Mouse (Mus musculus) hindbrain, embryonic 10.5 days (tissue): ENCODE results near the gene Rad51. TPM values are rescaled to one million over a fixed set of nuclear protein-coding genes. Genes with fewer than 3 reads are reported as not detected.

Source experiments
- DNase-seq: peaks from one replicate; pipeline ENCODE4 v3.0.0-alpha.2; 2017; ENCODE audit warnings: low spot score
- H3K27ac ChIP-seq: fragments of 300-500 bp; sonication (generic); 2 replicates; pipeline ENCODE4 v1.5.1; 2016; ENCODE audit warnings: mild to moderate bottlenecking, moderate library complexity
- H3K27me3 ChIP-seq: fragments of 300-500 bp; sonication (generic); 2 replicates; pipeline ENCODE4 v1.6.1; 2016; ENCODE audit warnings: mild to moderate bottlenecking; ENCODE audit not compliant: poor library complexity, insufficient read depth, severe bottlenecking
- H3K36me3 ChIP-seq: fragments of 300-500 bp; sonication (generic); 2 replicates; pipeline ENCODE4 v1.6.1; 2016; ENCODE audit warnings: mild to moderate bottlenecking, moderate library complexity
- H3K4me1 ChIP-seq: fragments of 300-500 bp; sonication (generic); replicated peaks from 2 replicates; pipeline ENCODE4 v1.6.1; 2016; ENCODE audit warnings: mild to moderate bottlenecking
- H3K4me3 ChIP-seq: fragments of 300-500 bp; sonication (generic); 2 replicates; pipeline ENCODE4 v1.5.1; 2016; ENCODE audit warnings: mild to moderate bottlenecking, moderate library complexity
- H3K9me3 ChIP-seq: fragments of 300-500 bp; sonication (generic); 2 replicates; pipeline ENCODE4 v1.6.1; 2016; ENCODE audit warnings: mild to moderate bottlenecking, moderate library complexity
- WGBS: fragments of 180-500 bp; shearing (Covaris S2); methylation state at CpG from one replicate; pipeline ENCODE4 v1.1.7; 2016; 5-methylcytosine and 5-hydroxymethylcytosine counted together
- polyA plus RNA-seq: library from polyadenylated mRNA; unstranded; fragments of >200 nt; fragmentation: Nextera tagmentation; extraction: Ambion mirVana; gene quantifications from 2 replicates; pipeline ENCODE4 v1.2.1, GENCODE M21; 2016

The Rad51 gene
- polyA plus RNA-seq, 1 experiment from 2014 or later = 61.6 TPM

DNA sequence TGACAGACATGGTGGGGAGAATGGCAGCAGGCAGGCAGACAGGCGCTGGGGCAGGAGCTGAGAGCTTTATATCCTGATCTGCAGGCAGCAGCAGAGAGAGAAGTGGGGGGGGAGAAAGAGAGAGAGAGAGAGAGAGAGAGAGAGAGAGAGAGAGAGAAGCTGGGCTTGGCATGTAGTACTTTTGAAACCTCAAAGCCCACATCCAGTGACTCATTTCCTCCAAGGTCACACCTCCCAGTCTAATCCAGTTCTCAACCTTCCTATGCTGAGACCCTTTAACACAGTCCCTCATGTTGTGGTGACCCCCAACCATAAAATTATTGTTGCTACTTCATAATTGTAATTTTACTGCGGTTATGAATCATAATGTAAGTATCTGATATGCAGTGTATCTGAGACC is 57.7 kb downstream of the Rad51 start:
- H3K36me3 ChIP-seq = peaks cover 9% of the 10 kb centered on the region
- peaks cover 45% of the 10 kb centered on the region for H3K27me3 ChIP-seq
- H3K9me3 ChIP-seq = no peaks in the 10 kb centered on the region
- no peak for DNase-seq
- no peak overlapping the region for H3K27ac ChIP-seq
- H3K4me1 ChIP-seq = peaks cover 54% of the 10 kb centered on the region
- H3K4me3 ChIP-seq = no peak overlapping the region
- WGBS = 90% methylated on average over 2 of the region's 2 CpGs

DNA sequence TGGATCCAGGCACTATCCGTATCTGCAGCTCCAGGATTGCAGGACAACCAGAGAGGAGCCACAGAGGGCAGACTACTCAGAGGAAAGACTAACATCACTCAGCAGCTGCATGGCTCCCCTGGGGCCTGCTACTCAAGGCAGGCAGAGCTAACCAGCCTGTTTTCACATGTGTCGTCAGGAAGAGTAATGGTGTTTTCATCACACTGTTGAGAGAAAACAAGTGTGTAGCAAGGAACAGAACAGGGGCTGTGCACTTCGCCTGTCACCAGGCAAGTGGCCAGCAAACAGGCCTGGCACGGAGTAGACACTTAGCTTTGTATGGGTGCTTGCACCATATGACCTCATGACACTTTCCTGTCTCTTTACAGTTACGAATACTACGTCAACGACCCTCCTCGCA is 59.0 kb downstream of the Rad51 start:
- H3K4me3 ChIP-seq = no peak overlapping the region
- H3K36me3 ChIP-seq = peaks cover 9% of the 10 kb centered on the region
- no peak overlapping the region for H3K27ac ChIP-seq
- H3K4me1 ChIP-seq = peaks cover 52% of the 10 kb centered on the region
- H3K9me3 ChIP-seq = no peaks in the 10 kb centered on the region
- DNase-seq = no peak
- peaks cover 32% of the 10 kb centered on the region for H3K27me3 ChIP-seq
- WGBS = 75% methylated on average over 8 of the region's 8 CpGs

DNA sequence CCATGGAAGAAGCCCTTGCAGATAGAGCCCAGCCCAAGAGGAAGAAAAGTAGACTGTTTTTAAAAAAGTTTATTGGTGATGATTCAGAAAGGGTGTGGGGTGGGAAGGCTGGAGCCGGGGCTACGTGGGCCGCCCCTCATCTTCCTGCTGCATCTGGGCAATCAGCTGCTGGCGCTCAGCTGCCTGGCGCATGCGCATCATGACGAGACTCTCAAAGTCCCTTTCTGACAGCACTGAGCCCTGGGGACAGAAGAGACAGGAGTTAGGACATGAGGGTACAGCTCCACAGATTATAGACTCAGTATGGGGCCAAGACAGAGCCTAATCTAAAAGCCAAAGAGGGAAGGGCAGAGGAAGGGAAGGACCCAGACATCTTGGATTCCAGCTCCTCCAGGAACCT is 59.9 kb downstream of the Rad51 start:
- peak overlapping the region; percentile 14; the same call in 1 of the 2 replicates for H3K27ac ChIP-seq
- no peak overlapping the region for H3K4me3 ChIP-seq
- no peaks in the 10 kb centered on the region for H3K9me3 ChIP-seq
- H3K36me3 ChIP-seq = peaks cover 16% of the 10 kb centered on the region
- peaks cover 43% of the 10 kb centered on the region for H3K4me1 ChIP-seq
- peaks cover 23% of the 10 kb centered on the region for H3K27me3 ChIP-seq
- 87% methylated on average over 7 of the region's 7 CpGs for WGBS
- DNase-seq = no peak

DNA sequence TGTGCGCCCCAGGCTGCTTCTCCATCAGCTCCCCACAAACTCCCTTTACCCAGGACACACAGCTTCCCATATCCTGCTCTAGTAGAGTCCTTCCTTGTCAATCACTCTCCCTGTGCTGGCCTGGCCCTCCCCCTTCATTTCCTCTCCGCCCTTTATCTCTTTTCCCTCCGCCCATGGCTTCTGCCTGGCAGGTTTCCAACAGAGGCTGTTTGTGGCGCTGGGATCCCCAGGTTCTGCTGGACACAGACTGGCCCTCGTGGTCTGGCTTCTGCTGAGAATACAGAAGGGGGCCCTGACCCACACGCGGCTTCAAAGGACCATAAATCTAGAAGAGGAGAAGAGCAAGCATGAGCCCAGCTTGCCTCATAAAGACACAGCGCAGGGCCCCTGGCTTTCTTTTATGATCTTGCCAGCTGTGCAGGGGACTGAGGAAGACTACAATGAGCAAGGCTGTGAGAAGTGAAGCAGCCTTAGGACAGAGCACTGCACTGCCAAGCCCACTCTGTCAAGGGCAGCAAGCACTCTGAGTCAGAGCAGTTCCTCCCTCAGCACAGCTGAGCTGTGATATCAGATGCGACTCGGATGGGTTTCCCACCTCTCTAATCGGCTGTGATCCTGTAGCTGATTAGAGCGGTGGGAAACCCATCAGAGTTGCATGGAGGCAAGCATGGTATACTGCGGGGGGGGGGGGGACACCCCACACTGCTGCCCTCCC is 60.4 kb downstream of the Rad51 start:
- 28% methylated on average over 13 of the region's 13 CpGs for WGBS
- H3K27ac ChIP-seq = peak overlapping the region; percentile 14
- H3K36me3 ChIP-seq = peaks cover 21% of the 10 kb centered on the region
- H3K9me3 ChIP-seq = no peaks in the 10 kb centered on the region
- H3K4me1 ChIP-seq = peaks cover 38% of the 10 kb centered on the region
- H3K27me3 ChIP-seq = peaks cover 17% of the 10 kb centered on the region
- no peak for DNase-seq
- H3K4me3 ChIP-seq = no peak overlapping the region

DNA sequence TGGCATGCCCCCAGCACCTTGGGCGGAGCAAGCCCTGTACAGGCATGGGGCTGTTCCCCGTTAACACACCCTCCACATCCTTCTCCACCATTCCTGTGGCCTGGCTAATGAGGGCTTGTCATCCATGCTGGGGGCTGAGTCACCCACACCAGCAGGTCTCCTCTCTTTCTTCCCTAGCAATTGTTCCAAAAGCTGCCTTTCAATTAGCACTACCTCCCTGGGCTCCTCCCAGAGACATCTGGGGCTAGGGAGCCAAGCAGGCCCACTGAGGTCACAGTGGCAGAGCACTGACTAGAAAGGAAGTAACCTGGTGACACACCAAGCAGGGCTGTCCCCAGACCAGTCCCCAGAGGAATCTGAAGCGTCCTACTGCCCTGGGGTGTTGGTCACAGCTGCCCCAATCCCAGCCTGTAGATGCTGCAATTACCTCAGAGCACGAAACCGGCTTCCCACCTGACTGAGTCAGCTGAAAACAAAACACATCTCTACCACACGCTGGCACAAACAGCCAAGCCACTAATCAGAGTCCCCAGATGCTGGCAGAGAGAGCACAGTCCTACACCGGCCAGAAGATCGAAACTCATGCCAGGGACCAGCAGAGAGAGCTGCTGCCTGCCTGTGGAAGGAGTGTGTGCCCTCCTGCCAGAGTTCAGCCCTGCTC is 61.5 kb downstream of the Rad51 start, which contains the start of gene Gm14137:
TSS of gene Gm14137 (plus strand) at position 519 of the 661 bp plus-strand sequence.
- H3K4me1 ChIP-seq = peaks cover 36% of the 10 kb centered on the region
- 41% methylated on average over 8 of the region's 8 CpGs for WGBS
- H3K4me3 ChIP-seq = no peak within 1 kb of the TSS; the same call in 1 of the 2 replicates
- DNase-seq = no peak
- no peaks in the 10 kb centered on the region for H3K9me3 ChIP-seq
- H3K36me3 ChIP-seq = peaks cover 31% of the 10 kb centered on the region
- peaks cover 8% of the 10 kb centered on the region; the same call in 1 of the 2 replicates for H3K27me3 ChIP-seq
- H3K27ac ChIP-seq = peak within 1 kb of the TSS; percentile 29

DNA sequence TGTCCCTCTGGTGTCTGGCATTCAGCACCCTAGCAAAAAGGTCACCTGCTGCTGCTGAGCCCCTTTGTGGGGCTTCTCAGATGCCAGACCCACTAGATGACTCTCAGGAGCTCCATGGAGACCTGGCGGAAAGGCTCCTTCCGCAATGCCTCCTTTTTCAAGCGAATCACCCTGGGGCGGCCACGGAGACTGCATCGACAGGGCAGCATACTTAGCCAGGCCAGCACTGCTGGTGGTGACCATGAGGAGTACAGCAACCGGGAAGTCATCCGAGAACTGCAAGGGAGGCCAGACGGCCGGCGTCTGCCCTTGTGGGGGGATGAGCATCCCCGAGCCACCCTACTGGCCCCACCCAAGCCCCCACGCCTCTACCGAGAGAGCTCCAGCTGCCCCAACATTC is 62.3 kb downstream of the Rad51 start:
- DNase-seq = no peak
- Histone ChIP-seq H3K9me3 (no peaks in the 10 kb centered on the region), H3K36me3 (peaks cover 38% of the 10 kb centered on the region), H3K27ac (0 out of 2 replicates have a peak overlapping the region, but pooled peaks have one; percentile 29), H3K4me3 (no peak overlapping the region), H3K4me1 (peaks cover 36% of the 10 kb centered on the region), H3K27me3 (0 out of 2 replicates have a peak, but pooled peaks cover under 1% of the 10 kb centered on the region)
- 52% methylated on average over 14 of the region's 14 CpGs for WGBS

DNA sequence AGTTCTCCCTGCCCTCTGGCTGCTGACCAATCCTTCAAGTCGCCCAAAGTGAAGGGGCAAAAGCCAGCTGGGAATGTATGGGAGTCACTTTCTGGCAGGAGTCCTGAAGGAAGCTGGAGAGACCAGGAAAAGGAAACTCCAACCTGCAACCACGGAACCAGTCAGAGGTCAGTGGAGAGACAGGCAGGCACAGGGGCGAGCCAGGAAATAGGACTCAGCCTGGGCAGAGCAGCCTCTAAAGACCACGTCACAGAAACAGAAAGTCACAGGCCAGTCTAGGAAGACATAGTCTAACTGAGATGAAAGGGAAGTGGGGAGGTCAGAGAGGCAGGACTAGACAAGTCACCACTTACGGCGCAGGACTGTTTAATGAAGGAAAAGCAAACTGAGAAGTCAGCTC is 63.0 kb downstream of the Rad51 start:
- WGBS = 67% methylated on average over 6 of the region's 6 CpGs
- Histone ChIP-seq H3K36me3 (peaks cover 46% of the 10 kb centered on the region), H3K27ac (peak overlapping the region; percentile 29; the same call in 1 of the 2 replicates), H3K9me3 (no peaks in the 10 kb centered on the region), H3K4me1 (peaks cover 36% of the 10 kb centered on the region), H3K4me3 (no peak overlapping the region), H3K27me3 (no peaks in the 10 kb centered on the region)
- DNase-seq = no peak

DNA sequence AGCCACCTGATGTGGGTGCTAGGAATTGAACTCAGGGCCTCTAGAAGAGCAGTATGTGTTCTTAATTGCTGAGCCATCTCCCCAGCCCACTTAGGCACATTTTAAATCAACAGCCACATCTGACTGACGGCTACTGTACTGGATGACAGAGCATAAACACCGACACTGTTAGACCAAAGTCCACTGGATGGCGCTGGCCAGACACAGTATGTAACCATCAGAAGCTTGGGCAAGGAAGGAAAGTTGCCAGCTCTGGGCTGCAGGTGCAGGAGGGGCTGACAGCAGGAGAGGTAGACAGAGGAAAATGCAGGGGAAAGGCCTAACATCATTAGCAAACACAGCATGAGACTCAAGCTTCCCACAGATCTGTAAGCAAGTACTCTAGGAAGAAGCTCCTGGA is 64.2 kb downstream of the Rad51 start:
- 47% methylated on average over 3 of the region's 3 CpGs for WGBS
- no peaks in the 10 kb centered on the region for H3K27me3 ChIP-seq
- H3K4me3 ChIP-seq = no peak overlapping the region
- peaks cover 50% of the 10 kb centered on the region for H3K36me3 ChIP-seq
- DNase-seq = no peak
- no peaks in the 10 kb centered on the region for H3K9me3 ChIP-seq
- H3K4me1 ChIP-seq = peaks cover 35% of the 10 kb centered on the region
- H3K27ac ChIP-seq = no peak overlapping the region

DNA sequence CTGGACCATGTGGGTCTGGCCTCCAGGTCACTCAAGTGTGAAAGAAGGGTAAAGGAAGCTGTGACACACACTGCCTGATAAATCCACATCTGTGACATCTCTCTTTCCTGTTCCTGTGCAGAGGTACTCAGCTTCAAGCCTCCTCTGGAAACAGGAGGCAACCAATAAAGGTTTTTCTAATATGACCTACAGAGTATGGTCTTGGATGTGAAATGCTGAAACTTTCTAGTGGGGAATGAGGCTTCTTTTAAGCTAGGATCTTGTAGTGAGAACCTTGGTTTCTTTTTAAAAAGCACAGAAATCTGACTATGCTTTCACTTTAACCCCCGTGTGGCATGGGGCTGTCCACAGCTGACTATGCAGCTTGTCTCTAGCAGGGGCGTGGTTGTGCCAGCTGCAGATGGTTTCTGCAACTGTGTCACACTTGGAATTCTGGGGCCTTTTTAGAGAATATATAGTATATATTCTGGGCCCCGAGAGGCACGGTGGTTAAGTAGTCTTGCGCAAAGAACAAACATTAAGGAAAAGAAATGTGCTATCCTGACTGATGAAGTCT is 64.9 kb downstream of the Rad51 start:
- no peak overlapping the region for H3K4me3 ChIP-seq
- DNase-seq = no peak
- H3K36me3 ChIP-seq = peaks cover 43% of the 10 kb centered on the region
- 92% methylated on average over 5 of the region's 5 CpGs for WGBS
- no peaks in the 10 kb centered on the region for H3K9me3 ChIP-seq
- no peaks in the 10 kb centered on the region for H3K27me3 ChIP-seq
- H3K27ac ChIP-seq = no peak overlapping the region
- peaks cover 28% of the 10 kb centered on the region for H3K4me1 ChIP-seq

DNA sequence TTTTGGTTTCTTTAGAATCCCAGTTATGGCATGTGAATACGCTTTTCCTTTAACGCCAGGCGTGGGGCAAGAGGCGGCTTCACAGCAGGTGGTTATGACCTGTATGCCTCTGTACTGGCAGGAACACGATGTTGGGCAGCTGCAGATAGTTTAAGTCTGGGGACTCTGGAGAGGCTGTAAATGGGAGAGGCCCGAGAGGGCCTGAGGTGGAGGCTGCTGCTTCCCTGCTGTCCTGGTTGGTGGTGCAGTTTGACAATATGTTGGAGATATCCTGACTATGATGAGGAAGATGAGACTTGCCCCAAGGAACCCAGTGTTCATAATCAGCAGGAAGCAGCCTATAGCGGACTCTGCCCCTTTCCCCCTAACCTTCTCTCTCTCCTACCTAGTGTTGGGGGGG is 70.3 kb downstream of the Rad51 start:
- no peak overlapping the region for H3K27ac ChIP-seq
- peaks cover 64% of the 10 kb centered on the region for H3K36me3 ChIP-seq
- no peak for DNase-seq
- H3K4me1 ChIP-seq = no peaks in the 10 kb centered on the region
- no peaks in the 10 kb centered on the region for H3K27me3 ChIP-seq
- no peak overlapping the region for H3K4me3 ChIP-seq
- no peaks in the 10 kb centered on the region for H3K9me3 ChIP-seq
- WGBS = 77% methylated on average over 7 of the region's 7 CpGs

DNA sequence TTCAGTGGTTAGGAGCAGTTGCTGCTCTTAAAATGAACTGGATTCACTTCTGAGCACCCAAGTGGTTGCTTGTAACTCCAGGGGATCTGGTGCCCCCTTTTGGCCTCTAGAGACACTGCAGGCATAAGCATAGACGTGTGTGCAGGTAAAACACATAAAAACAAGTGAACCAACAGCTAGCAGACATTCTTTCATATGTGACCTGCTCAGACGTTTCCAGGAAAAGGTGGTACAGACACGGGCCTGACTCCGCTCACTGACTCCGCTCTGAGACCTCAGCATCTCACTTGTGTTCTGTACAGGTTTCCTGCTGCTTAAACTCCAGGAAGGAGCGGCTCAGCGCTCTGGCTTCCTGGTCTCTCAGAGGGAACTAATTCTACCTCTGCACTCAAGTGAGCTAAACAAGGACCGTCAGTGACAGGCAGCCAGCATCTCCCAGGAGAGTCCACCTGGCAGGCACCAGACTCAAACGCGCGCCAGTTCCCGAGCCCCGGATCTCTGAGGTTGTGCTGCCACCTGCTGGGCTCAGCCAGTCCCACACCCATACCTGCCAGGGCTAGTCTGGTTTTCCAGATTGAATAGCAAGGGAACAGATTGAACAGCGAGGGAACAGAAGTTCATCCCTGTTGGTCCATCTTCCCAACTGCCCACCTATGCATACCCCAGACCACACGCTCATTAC is 76.6 kb downstream of the Rad51 start:
- peak overlapping the region; percentile 47 for H3K4me3 ChIP-seq
- peak; percentile 84 for DNase-seq
- no peaks in the 10 kb centered on the region for H3K9me3 ChIP-seq
- H3K27ac ChIP-seq = 0 out of 2 replicates have a peak overlapping the region, but pooled peaks have one; percentile 45
- no peaks in the 10 kb centered on the region for H3K27me3 ChIP-seq
- WGBS = 7% methylated on average over 15 of the region's 15 CpGs
- H3K4me1 ChIP-seq = peaks cover 9% of the 10 kb centered on the region
- H3K36me3 ChIP-seq = peaks cover 18% of the 10 kb centered on the region

DNA sequence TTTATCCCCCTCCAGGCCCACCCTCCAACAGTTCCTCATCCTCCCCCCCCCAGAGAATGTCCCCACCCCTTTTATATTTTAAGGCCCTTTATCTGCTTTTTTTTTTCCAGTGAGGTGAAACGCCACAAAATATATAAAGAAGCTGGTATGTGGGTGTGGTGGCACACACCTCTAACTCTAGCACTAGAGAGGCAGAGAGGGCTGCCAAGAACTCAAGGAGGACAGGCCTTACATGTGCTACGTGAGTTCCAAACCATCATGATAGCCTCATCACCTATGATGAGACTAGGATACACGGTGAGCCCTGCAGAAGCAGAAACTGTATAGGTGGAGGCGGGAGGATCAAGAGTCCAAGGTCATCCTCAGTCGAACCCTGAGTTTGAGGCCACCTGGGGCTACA is 78.4 kb downstream of the Rad51 start:
- Histone ChIP-seq H3K4me3 (no peak overlapping the region), H3K27ac (no peak overlapping the region), H3K36me3 (0 out of 2 replicates have a peak, but pooled peaks cover 3% of the 10 kb centered on the region), H3K27me3 (no peaks in the 10 kb centered on the region), H3K4me1 (peaks cover 9% of the 10 kb centered on the region), H3K9me3 (no peaks in the 10 kb centered on the region)
- 92% methylated on average over 5 of the region's 5 CpGs for WGBS
- DNase-seq = no peak
